Mouse (Mus musculus): ENCODE results near the gene Ldlrad3. TPM values are rescaled to one million over a fixed set of nuclear protein-coding genes. Genes with fewer than 3 reads are reported as not detected.

The Ldlrad3 gene
- polyA plus RNA-seq, 1 experiment from 2014 or later: 29.0 TPM

DNA sequence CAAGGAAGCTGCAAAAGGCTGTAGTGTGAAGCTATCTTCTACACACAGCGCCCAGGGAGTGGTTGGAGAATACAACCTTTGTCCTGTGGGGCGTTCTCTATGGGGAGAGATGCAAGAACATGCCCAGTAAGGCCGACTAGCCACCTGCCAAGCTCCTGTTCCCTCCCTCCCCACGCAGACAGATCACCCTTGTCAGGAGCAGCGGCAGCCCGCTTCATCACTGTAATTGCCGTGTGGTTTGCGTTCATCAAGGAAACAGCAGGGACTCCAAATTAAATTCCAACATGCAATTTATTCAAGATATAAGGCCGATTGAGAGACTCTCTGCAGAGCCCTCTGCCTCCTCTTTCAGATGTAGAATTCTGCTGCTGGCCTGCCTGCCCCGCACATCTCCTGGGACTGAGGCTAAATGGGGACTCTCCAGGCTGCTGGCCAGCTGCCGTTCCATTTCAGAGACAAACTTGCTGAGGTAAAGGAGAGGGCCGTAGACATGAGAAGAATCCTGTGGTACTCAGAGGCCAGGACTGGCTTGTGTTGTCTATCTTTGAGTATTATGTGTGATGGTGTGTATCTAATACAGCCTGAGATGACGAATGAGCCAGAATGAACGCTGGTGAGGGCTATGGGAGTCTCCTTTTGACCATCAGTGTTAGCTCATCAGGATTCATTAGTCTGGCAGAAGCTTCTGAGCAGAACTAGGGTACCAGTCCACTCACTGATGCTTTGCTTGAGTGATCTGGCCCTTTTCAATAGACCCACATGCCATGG is 253.8 kb downstream of the Ldlrad3 start:
- H3K27ac ChIP-seq (ENCODE audit: low read length): no peak overlapping the region
- no peaks in the 10 kb centered on the region for H3K36me3 ChIP-seq (ENCODE audit: control insufficient read depth, insufficient read depth)
- H3K9me3 ChIP-seq (ENCODE audit: control insufficient read depth, low read length): no peaks in the 10 kb centered on the region
- H3K4me2 ChIP-seq (ENCODE audit: low read length): no peak overlapping the region
- H3K9ac ChIP-seq (replicated peaks; ENCODE audit: low read depth, low read length): no peak overlapping the region
- H3K27me3 ChIP-seq (replicated peaks; ENCODE audit: control insufficient read depth, insufficient read depth, low read length): no peaks in the 10 kb centered on the region
- H3K4me1 ChIP-seq (replicated peaks; ENCODE audit: control insufficient read depth, insufficient read depth, low read length): 0 out of 2 replicates have a peak, but pooled peaks cover 2% of the 10 kb centered on the region
- 58% methylated on average over 14 of the region's 14 CpGs for WGBS
- no peak overlapping the region for H3K4me3 ChIP-seq (replicated peaks; ENCODE audit: low read length)
- ATAC-seq: peak; percentile 45; the same call in 1 of the 2 replicates

DNA sequence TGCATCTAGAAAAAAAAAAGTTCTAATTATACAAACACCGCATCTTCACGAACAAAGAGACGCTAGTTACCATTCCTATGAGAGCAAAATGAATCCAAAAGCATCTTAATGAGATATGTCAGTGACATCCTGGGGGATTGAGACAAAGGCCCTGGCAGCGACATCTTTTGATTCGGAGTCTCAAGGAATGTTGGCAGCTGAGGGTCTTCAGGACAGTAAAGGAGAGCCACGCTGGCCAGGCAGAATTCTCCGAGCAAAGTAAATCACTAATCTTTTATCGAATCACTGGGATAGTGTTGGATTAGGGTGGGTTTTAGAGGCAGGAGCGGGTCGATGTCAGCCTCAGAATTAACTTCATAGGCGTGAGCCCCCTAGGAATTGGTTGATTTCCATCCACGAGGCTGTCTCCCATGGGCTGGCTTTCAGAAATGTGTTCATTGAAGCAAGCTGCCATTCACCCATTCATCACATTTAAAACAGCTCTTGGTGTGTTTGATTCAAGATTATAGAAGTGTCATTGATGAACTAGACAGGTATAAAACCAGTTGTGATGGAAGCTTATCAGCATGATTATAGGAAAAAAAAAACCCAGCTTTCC is 260.5 kb downstream of the Ldlrad3 start:
- ATAC-seq: no peak
- H3K27ac ChIP-seq (ENCODE audit: low read length): no peak overlapping the region
- WGBS: 21% methylated on average over 12 of the region's 12 CpGs

DNA sequence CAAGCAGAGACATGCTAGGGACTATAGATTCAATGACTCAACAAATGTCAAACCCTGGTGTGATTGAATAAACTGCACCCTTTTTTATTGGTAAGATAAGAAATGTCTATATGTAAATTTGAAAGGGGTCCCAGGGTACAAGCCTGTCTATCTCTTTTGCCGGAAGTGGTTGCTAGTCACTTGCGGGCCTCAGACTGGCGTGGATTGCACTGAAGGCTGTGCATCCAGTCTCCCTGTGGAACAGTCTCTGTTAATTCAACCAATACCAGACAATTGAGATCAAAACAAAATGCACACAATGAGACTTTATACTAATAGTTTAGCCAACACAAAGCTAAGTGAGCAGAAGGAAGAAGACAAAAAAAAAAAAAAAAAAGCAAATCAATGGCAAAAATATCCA is 261.0 kb downstream of the Ldlrad3 start:
- H3K4me1 ChIP-seq (replicated peaks; ENCODE audit: control insufficient read depth, insufficient read depth, low read length): peaks cover 5% of the 10 kb centered on the region
- 0 out of 2 replicates have a peak, but pooled peaks have one; percentile 28 for ATAC-seq
- 55% methylated on average over 3 of the region's 3 CpGs for WGBS
- no peak overlapping the region for H3K4me3 ChIP-seq (replicated peaks; ENCODE audit: low read length)
- no peak overlapping the region for H3K27ac ChIP-seq (ENCODE audit: low read length)
- no peak overlapping the region for H3K9ac ChIP-seq (replicated peaks; ENCODE audit: low read depth, low read length)
- no peaks in the 10 kb centered on the region for H3K27me3 ChIP-seq (replicated peaks; ENCODE audit: control insufficient read depth, insufficient read depth, low read length)
- no peaks in the 10 kb centered on the region for H3K36me3 ChIP-seq (ENCODE audit: control insufficient read depth, insufficient read depth)
- no peaks in the 10 kb centered on the region for H3K9me3 ChIP-seq (ENCODE audit: control insufficient read depth, low read length)
- H3K4me2 ChIP-seq (ENCODE audit: low read length): no peak overlapping the region

More for the DNA sequence above, 260.5 kb downstream of the Ldlrad3 start:
- H3K4me1 ChIP-seq (replicated peaks; ENCODE audit: control insufficient read depth, insufficient read depth, low read length): peaks cover 5% of the 10 kb centered on the region
- H3K4me3 ChIP-seq (replicated peaks; ENCODE audit: low read length): no peak overlapping the region
- 0 out of 2 replicates have a peak overlapping the region, but pooled peaks have one; percentile 31 for H3K9ac ChIP-seq (replicated peaks; ENCODE audit: low read depth, low read length)
- H3K36me3 ChIP-seq (ENCODE audit: control insufficient read depth, insufficient read depth): no peaks in the 10 kb centered on the region
- peak overlapping the region; percentile 28 for H3K4me2 ChIP-seq (ENCODE audit: low read length)
- no peaks in the 10 kb centered on the region for H3K27me3 ChIP-seq (replicated peaks; ENCODE audit: control insufficient read depth, insufficient read depth, low read length)
- no peaks in the 10 kb centered on the region for H3K9me3 ChIP-seq (ENCODE audit: control insufficient read depth, low read length)

DNA sequence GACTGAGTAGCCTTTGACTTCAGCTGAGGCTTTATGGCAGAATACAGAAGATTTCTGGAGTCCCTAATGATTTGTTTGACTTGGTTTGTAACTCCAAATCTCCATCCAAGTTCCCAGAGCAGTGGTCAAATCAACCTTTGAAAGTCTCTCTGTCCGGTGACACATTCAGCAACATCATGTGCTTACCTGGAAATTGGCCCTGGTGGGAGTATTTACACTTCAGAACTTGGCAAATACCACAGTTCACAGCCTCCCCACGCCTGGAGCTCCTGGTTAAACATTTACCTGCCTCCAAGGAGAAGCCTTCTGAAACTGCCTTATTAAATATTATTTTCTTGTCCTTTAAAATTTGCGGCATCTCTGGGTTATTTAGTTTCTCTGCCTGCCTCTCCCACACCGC is 263.0 kb downstream of the Ldlrad3 start:
- H3K4me1 ChIP-seq (replicated peaks; ENCODE audit: control insufficient read depth, insufficient read depth, low read length): peaks cover 5% of the 10 kb centered on the region
- 89% methylated on average over 4 of the region's 4 CpGs for WGBS
- no peaks in the 10 kb centered on the region for H3K36me3 ChIP-seq (ENCODE audit: control insufficient read depth, insufficient read depth)
- no peak overlapping the region for H3K4me2 ChIP-seq (ENCODE audit: low read length)
- ATAC-seq: no peak
- no peak overlapping the region for H3K4me3 ChIP-seq (replicated peaks; ENCODE audit: low read length)
- H3K27ac ChIP-seq (ENCODE audit: low read length): no peak overlapping the region
- H3K9me3 ChIP-seq (ENCODE audit: control insufficient read depth, low read length): no peaks in the 10 kb centered on the region
- no peaks in the 10 kb centered on the region for H3K27me3 ChIP-seq (replicated peaks; ENCODE audit: control insufficient read depth, insufficient read depth, low read length)
- H3K9ac ChIP-seq (replicated peaks; ENCODE audit: low read depth, low read length): no peak overlapping the region

DNA sequence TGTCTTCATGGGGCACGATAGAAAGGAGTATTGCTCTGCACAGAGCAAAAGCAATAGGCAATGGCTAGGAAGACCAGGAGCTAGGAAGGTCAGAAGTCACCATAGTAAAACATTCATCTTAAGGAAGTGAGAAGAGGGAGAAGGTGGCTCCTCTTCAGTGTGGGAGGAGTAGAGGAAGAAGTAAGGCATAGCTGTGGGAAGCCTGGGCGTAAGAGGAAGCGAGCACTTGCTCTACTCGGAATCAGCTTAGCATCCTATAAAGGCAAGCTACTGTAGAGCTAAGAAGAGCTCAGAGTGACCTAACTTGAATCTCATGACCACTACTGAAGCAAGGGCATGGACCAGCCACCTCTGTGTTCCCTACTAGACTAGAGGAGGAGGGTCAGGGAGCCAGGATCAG is 263.9 kb downstream of the Ldlrad3 start:
- H3K27ac ChIP-seq (ENCODE audit: low read length): no peak overlapping the region
- H3K4me1 ChIP-seq (replicated peaks; ENCODE audit: control insufficient read depth, insufficient read depth, low read length): peaks cover 5% of the 10 kb centered on the region
- no peaks in the 10 kb centered on the region for H3K36me3 ChIP-seq (ENCODE audit: control insufficient read depth, insufficient read depth)
- no peak overlapping the region for H3K4me3 ChIP-seq (replicated peaks; ENCODE audit: low read length)
- no peak overlapping the region for H3K4me2 ChIP-seq (ENCODE audit: low read length)
- no peak overlapping the region for H3K9ac ChIP-seq (replicated peaks; ENCODE audit: low read depth, low read length)
- WGBS: 95% methylated on average over 4 of the region's 4 CpGs
- no peaks in the 10 kb centered on the region for H3K27me3 ChIP-seq (replicated peaks; ENCODE audit: control insufficient read depth, insufficient read depth, low read length)
- ATAC-seq: no peak
- H3K9me3 ChIP-seq (ENCODE audit: control insufficient read depth, low read length): no peaks in the 10 kb centered on the region

DNA sequence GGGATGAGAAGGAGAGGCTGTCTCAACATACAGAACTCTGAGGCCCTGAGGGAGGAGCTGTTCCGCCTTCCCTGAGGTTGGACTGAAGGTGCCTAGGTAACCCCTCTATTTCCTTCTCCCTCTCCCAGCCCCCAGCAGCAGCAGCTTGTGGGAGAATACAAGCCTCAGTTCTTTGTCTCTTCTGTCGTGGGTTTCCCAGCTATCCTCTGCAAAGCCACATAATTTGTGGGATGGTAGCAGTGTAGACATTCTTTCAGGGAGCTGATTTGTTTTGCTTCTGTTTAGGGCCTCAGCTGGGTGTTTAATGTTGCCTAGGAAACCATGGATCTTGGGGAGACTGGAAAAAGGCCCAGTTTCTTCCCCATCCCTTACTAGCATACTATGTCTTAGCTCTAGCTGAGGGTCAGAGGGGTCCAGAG is 266.0 kb downstream of the Ldlrad3 start:
- 0 out of 2 replicates have a peak, but pooled peaks have one; percentile 33 for ATAC-seq
- 21% methylated on average over 2 of the region's 2 CpGs for WGBS
- H3K4me3 ChIP-seq (replicated peaks; ENCODE audit: low read length): no peak overlapping the region
- no peaks in the 10 kb centered on the region for H3K27me3 ChIP-seq (replicated peaks; ENCODE audit: control insufficient read depth, insufficient read depth, low read length)
- H3K4me2 ChIP-seq (ENCODE audit: low read length): no peak overlapping the region
- no peak overlapping the region for H3K27ac ChIP-seq (ENCODE audit: low read length)
- no peak overlapping the region for H3K9ac ChIP-seq (replicated peaks; ENCODE audit: low read depth, low read length)
- no peaks in the 10 kb centered on the region; the same call in 1 of the 2 replicates for H3K4me1 ChIP-seq (replicated peaks; ENCODE audit: control insufficient read depth, insufficient read depth, low read length)
- no peaks in the 10 kb centered on the region for H3K36me3 ChIP-seq (ENCODE audit: control insufficient read depth, insufficient read depth)
- H3K9me3 ChIP-seq (ENCODE audit: control insufficient read depth, low read length): no peaks in the 10 kb centered on the region; the same call in 1 of the 2 replicates

DNA sequence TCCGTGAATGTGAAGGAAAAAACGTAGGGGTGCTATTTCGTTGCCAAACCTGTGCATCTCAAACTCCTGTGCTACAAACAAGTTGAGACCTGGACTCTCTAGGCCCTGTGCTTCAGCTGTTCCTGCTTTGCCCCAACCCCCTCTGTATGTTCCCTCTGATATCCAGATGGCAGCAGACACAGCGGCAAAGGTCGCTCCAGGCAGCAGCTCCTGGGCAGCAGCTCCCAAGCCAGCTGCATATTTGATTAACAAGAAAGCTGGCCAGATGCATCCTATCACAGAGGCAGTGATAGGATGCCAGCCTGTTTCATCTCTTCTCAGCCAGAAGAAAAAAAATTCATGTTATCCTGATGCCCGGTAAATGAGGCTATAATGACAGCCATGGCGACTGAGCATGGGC is 267.7 kb downstream of the Ldlrad3 start:
- no peaks in the 10 kb centered on the region for H3K27me3 ChIP-seq (replicated peaks; ENCODE audit: control insufficient read depth, insufficient read depth, low read length)
- no peak overlapping the region for H3K27ac ChIP-seq (ENCODE audit: low read length)

DNA sequence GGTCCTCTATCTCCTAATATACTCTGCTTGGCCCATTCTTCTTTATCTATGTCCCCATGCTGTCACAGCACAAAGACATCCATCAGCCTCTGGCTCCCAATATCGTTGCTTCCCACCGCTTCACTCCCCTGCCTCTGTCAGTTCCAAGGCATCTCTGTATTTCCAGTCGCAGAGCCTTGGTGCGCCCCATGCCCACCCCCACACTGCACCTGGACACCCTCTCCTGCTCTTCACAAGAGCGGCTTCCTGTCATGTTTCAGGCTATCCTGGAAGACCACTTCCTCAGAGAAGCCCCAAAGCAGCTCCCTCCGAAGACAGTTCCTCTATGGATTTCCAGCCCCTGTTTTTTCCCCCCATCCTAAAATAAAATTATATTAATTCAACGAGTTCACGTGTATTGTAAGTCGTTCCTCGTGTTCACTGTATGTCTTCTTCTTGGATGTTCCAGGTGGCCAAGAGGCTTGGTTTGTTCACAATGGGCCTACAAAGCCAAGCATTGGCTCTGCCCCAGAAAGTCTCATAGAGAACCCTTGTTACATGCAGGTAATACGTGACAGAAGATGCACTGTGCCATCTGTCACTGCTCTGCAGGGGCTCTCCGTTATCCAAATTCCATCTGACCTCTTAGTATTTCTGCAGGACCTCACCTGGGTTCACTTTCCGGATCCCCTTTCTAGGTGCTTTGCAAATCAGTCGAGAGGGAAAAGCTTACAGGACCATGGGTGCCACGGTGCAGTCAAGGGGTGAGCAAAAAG is 276.7 kb downstream of the Ldlrad3 start:
- no peak overlapping the region for H3K4me2 ChIP-seq (ENCODE audit: low read length)
- no peak overlapping the region for H3K27ac ChIP-seq (ENCODE audit: low read length)
- ATAC-seq: no peak
- H3K4me3 ChIP-seq (replicated peaks; ENCODE audit: low read length): no peak overlapping the region
- WGBS: 80% methylated on average over 15 of the region's 15 CpGs
- H3K27me3 ChIP-seq (replicated peaks; ENCODE audit: control insufficient read depth, insufficient read depth, low read length): no peaks in the 10 kb centered on the region
- H3K9ac ChIP-seq (replicated peaks; ENCODE audit: low read depth, low read length): no peak overlapping the region
- peaks cover 9% of the 10 kb centered on the region for H3K4me1 ChIP-seq (replicated peaks; ENCODE audit: control insufficient read depth, insufficient read depth, low read length)
- no peaks in the 10 kb centered on the region; the same call in 1 of the 2 replicates for H3K36me3 ChIP-seq (ENCODE audit: control insufficient read depth, insufficient read depth)
- H3K9me3 ChIP-seq (ENCODE audit: control insufficient read depth, low read length): no peaks in the 10 kb centered on the region

More for the DNA sequence above, 267.7 kb downstream of the Ldlrad3 start:
- ATAC-seq: no peak; the same call in 1 of the 2 replicates
- Histone ChIP-seq H3K9ac (replicated peaks; ENCODE audit: low read depth, low read length) (no peak overlapping the region), H3K4me3 (replicated peaks; ENCODE audit: low read length) (no peak overlapping the region), H3K4me2 (ENCODE audit: low read length) (no peak overlapping the region), H3K4me1 (replicated peaks; ENCODE audit: control insufficient read depth, insufficient read depth, low read length) (no peaks in the 10 kb centered on the region; the same call in 1 of the 2 replicates), H3K9me3 (ENCODE audit: control insufficient read depth, low read length) (no peaks in the 10 kb centered on the region; the same call in 1 of the 2 replicates), H3K36me3 (ENCODE audit: control insufficient read depth, insufficient read depth) (no peaks in the 10 kb centered on the region)
- WGBS: 86% methylated on average over 7 of the region's 7 CpGs

DNA sequence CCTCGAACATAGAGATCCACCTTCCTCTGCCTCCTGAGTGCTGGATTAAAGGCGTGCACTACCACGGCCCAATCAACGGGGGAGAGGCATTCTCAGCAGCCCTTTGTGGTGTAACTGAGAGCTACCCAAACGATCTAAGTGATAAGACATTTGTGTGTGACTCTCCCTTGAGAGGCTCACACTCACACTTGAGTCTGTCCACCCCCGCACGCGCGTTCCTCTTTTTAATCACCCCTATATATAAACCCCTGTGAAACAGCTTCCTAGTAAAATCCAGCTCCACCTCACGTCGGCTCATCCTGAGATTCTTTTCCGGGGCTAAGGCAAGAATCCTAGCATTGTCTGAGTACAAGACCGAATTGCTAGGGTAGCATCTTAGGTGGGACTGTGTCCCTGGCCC is 277.4 kb downstream of the Ldlrad3 start:
- no peaks in the 10 kb centered on the region for H3K27me3 ChIP-seq (replicated peaks; ENCODE audit: control insufficient read depth, insufficient read depth, low read length)
- H3K4me1 ChIP-seq (replicated peaks; ENCODE audit: control insufficient read depth, insufficient read depth, low read length): peaks cover 9% of the 10 kb centered on the region
- H3K4me3 ChIP-seq (replicated peaks; ENCODE audit: low read length): no peak overlapping the region
- no peak for ATAC-seq
- WGBS: 68% methylated on average over 13 of the region's 13 CpGs
- no peaks in the 10 kb centered on the region for H3K9me3 ChIP-seq (ENCODE audit: control insufficient read depth, low read length)
- no peak overlapping the region for H3K27ac ChIP-seq (ENCODE audit: low read length)
- H3K4me2 ChIP-seq (ENCODE audit: low read length): no peak overlapping the region
- no peak overlapping the region for H3K9ac ChIP-seq (replicated peaks; ENCODE audit: low read depth, low read length)
- H3K36me3 ChIP-seq (ENCODE audit: control insufficient read depth, insufficient read depth): no peaks in the 10 kb centered on the region; the same call in 1 of the 2 replicates

Data from forebrain, embryonic 16.5 days (tissue).